Mouse (Mus musculus): ENCODE measurements at regions not wholly inside any gene's neighbourhood (a gene's known extent, or its start where the extent isn't known, plus 50 kb on each side); places are given as distances from the start of the nearest gene placed in this dataset.

DNA sequence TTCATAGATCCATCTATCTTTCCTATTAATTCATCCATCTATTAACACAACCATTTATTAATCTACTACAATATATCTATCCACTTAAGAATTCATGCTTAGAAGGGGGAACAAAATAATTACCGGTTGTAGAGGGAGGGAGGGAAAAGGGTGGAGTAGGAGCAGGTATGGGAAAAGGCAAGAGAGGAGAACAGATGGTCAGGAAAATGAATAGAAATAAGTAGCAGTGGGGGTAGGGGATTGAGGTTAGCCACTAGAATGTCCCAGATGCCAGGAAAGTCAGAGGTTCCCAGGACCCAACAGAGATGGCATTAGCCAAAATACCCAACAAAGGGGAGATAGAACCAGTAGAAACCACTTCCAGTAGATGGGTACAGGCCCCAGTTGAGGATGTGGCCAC lies 164.5 kb upstream of the Crbn start:
- Histone ChIP-seq H3K4me3 (no peak overlapping the region), H3K27me3 (replicated peaks) (no peaks in the 10 kb centered on the region), H3K9ac (no peak overlapping the region), H3K27ac (no peak overlapping the region), H3K4me2 (no peak overlapping the region), H3K9me3 (no peaks in the 10 kb centered on the region), H3K36me3 (replicated peaks) (no peaks in the 10 kb centered on the region), H3K4me1 (no peaks in the 10 kb centered on the region)
- no peak for ATAC-seq (replicated peaks)
- WGBS = 81% methylated on average over 1 of the region's 1 CpGs

DNA sequence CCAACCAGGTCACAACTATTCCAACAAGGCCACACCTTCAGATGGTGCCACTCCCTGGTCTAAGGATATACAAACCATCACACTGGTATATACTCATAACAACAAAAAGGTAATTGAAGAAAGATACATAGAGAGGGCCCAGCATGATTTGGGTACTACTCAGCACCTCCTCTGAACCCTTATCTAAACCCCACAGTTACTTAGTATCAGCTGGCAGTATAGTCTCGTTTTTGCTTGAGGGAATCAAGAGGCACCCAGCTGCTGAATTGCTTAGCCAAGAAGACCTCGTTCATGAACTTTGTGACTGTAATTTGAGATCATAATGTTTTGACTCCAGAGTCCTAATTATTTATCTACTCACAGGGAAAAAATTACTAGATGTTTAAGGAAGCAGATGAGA lies 175.6 kb upstream of the Crbn start:
- Histone ChIP-seq H3K9me3 (no peaks in the 10 kb centered on the region), H3K27ac (no peak overlapping the region), H3K9ac (no peak overlapping the region), H3K4me2 (no peak overlapping the region), H3K4me3 (no peak overlapping the region), H3K4me1 (peaks cover 3% of the 10 kb centered on the region; the same call in 1 of the 2 replicates), H3K27me3 (replicated peaks) (no peaks in the 10 kb centered on the region), H3K36me3 (replicated peaks) (no peaks in the 10 kb centered on the region)
- 68% methylated on average over 2 of the region's 2 CpGs for WGBS
- ATAC-seq (replicated peaks) = no peak

DNA sequence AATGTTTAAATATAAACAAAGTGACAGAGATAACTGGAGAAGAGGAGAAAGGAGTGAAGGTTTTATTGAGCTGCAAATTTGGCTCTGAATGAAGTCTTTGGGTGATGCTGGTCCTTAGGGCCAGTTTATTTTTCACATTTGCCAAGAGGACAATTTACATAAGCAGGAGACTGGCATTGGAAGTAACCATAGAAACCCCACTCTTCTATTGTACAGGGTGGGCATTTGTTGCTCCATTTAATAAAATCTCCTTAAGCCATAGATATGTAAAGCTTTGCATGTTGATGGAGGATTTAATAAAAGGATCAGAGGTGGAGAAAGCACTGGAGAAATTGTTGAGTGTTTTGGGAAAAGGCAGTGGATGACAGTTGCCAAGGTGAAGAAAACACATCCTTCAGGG lies 178.8 kb upstream of the Crbn start:
- Histone ChIP-seq H3K4me1 (peaks cover 3% of the 10 kb centered on the region; the same call in 1 of the 2 replicates), H3K27ac (no peak overlapping the region), H3K4me3 (no peak overlapping the region), H3K9ac (no peak overlapping the region), H3K9me3 (no peaks in the 10 kb centered on the region), H3K36me3 (replicated peaks) (no peaks in the 10 kb centered on the region), H3K4me2 (no peak overlapping the region), H3K27me3 (replicated peaks) (no peaks in the 10 kb centered on the region)
- peak; percentile 54; the same call in 1 of the 2 replicates for ATAC-seq (replicated peaks)

DNA sequence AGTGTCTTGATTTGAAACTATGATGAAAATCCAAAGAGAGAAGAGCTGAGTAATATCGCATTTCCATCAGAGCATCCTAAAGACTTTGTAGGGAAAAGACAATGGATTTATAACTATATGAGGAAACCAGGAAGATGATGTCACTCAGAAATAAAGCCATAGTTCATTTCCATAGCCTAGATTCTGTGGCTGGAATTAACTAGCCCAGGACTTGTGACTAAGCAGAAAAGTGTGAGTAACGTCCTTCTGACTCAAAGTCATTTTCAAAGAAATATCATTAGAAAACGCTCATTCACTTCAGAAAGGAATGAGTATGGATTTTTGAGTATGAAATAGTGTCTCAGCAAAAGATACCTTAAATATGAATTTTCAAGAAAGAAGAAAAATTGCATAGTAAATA lies 179.9 kb upstream of the Crbn start:
- Histone ChIP-seq H3K9me3 (no peaks in the 10 kb centered on the region), H3K9ac (no peak overlapping the region), H3K27ac (no peak overlapping the region), H3K4me1 (peaks cover 3% of the 10 kb centered on the region; the same call in 1 of the 2 replicates), H3K27me3 (replicated peaks) (no peaks in the 10 kb centered on the region), H3K4me3 (no peak overlapping the region), H3K36me3 (replicated peaks) (no peaks in the 10 kb centered on the region), H3K4me2 (no peak overlapping the region)
- ATAC-seq (replicated peaks) = no peak
- WGBS = 69% methylated on average over 3 of the region's 3 CpGs

DNA sequence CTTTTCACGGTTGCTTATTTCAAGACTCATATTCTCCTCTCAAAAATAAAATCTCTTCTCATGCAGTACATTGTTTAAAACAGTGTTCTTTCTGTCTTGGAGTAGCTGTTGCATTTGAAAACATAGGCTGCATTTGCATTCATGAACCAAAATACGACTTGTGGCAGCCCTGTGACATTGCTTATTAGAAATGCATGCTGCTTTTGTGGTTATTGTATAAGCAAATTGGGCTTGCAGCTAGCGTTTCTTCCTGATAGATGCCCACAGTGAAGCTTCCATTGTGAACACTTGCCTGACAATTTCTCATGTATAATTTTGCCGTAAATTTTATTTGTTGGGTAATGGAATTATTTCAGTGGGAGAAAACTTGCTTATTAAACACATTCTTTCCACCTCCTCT lies 180.3 kb upstream of the Crbn start:
- Histone ChIP-seq H3K4me2 (no peak overlapping the region), H3K9me3 (no peaks in the 10 kb centered on the region), H3K4me1 (peaks cover 3% of the 10 kb centered on the region; the same call in 1 of the 2 replicates), H3K36me3 (replicated peaks) (no peaks in the 10 kb centered on the region), H3K27ac (no peak overlapping the region), H3K9ac (no peak overlapping the region), H3K27me3 (replicated peaks) (no peaks in the 10 kb centered on the region), H3K4me3 (no peak overlapping the region)
- WGBS = 31% methylated on average over 4 of the region's 4 CpGs
- ATAC-seq (replicated peaks) = no peak

DNA sequence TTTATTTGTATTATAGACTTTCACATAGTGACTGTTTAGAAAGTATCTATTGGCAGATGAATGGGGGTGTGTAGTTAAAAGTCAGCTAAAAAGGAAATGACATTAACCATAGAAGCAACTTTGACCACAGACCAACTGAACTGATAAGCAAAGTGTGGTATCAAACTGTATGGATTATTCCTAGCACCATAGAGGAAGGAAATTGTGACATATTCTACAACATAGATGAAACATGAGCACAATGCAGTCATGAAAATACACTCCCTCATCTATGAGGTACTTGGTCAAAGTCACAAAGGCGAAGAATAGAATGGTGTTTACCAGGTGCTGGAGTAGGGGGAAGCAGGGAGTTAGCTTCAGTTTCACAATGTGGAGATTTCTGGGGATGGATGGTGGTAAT lies 181.4 kb upstream of the Crbn start:
- H3K4me1 ChIP-seq = peaks cover 3% of the 10 kb centered on the region; the same call in 1 of the 2 replicates
- H3K27me3 ChIP-seq (replicated peaks) = no peaks in the 10 kb centered on the region
- H3K4me2 ChIP-seq = no peak overlapping the region
- no peaks in the 10 kb centered on the region for H3K36me3 ChIP-seq (replicated peaks)
- no peak overlapping the region for H3K27ac ChIP-seq
- no peaks in the 10 kb centered on the region for H3K9me3 ChIP-seq
- no peak overlapping the region for H3K4me3 ChIP-seq
- H3K9ac ChIP-seq = no peak overlapping the region
- WGBS = 87% methylated on average over 1 of the region's 1 CpGs
- ATAC-seq (replicated peaks) = no peak

DNA sequence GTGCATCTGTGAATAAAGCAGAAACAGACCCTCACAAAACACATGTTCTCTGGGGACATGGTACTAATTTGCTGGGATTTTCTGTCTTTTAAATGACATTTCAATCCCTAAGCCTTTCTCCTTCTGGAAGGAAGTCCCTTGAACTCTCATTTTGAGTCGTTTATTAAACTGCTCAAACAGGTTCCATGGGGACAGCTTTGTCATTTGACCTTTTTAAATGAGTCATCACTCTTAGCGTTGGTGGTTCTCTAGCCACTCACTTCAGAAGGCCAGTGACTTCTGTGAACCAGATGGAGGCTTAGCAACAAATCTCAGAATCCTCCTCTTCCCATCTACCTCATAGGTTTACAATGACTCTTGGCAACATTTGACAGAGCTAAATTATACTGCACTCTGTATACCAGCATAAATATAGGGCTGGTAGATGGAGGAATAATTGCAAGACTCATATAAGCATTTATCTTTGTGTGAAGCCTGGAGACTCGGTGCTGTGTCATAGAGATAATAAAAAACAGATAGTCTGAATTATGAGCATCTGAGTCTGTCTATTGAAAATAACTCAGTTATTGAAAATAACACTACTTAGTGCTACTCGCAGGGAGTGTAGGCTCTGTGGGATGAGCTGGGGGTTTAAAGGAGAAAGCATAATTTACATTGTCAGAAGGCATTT lies 185.4 kb upstream of the Crbn start:
- WGBS = 68% methylated on average over 4 of the region's 4 CpGs
- Histone ChIP-seq H3K27ac (no peak overlapping the region), H3K4me1 (no peaks in the 10 kb centered on the region), H3K36me3 (replicated peaks) (no peaks in the 10 kb centered on the region), H3K9ac (no peak overlapping the region), H3K4me2 (no peak overlapping the region), H3K4me3 (no peak overlapping the region), H3K27me3 (replicated peaks) (no peaks in the 10 kb centered on the region), H3K9me3 (no peaks in the 10 kb centered on the region)
- ATAC-seq (replicated peaks) = no peak

DNA sequence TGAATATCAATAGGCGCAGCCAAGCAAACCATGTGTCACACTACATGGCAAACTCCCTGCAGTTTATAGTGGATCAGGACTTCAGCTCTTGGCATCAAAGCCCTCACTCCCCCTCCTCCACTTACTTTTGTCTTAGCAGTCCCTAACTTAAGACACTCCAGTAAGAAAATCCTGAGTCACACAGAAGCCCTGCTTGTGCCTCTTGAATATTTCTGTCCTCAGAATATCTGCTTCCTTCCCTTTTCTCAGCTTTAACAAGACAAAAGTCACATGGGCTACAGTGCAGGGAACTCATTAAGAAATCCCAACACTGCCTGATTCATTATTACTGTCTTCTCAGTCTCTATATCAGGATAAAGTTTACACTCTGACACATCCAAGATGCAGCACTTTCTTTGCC lies 191.7 kb upstream of the Crbn start:
- Histone ChIP-seq H3K9ac (no peak overlapping the region), H3K9me3 (no peaks in the 10 kb centered on the region), H3K27ac (no peak overlapping the region), H3K4me2 (no peak overlapping the region), H3K36me3 (replicated peaks) (no peaks in the 10 kb centered on the region), H3K27me3 (replicated peaks) (no peaks in the 10 kb centered on the region), H3K4me1 (no peaks in the 10 kb centered on the region), H3K4me3 (no peak overlapping the region)
- WGBS = 76% methylated on average over 1 of the region's 1 CpGs
- 0 out of 2 replicates have a peak, but pooled peaks have one; percentile 42 for ATAC-seq (replicated peaks)

DNA sequence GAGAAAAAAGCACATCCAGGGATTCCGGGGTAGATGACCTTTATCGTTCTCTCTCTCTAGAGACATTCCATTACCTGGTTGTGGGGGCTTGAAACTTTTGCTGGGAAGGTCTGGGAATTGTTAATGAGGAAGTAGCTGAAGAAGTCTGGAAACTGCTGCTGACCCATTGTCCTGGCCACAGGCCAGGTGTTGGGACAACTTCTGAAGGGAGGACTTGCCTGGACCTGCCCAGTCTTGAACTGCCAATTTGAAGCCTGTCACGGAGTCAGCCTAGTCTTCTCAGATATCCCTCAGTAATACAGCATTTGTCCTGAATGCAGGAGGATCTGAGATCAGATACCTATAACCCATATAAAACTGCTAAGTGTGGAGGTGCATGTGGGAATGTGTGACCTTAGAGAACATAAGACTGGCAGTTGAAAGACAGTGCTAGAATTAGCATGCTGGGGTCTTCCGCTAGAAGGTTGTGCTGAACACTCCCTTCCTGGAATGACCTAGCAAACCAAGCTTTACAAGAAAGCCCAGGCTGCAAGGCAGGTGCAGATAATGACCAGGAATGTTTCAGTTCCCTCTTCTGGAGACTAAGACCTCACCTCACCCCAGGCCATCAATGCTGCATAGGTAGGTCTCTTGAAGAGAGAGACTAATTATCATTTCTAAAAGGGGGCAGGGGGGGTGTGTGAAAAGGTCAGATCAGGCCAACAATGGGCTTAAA lies 204.7 kb upstream of the Crbn start:
- Histone ChIP-seq H3K36me3 (replicated peaks) (no peaks in the 10 kb centered on the region), H3K4me3 (no peak overlapping the region), H3K4me1 (no peaks in the 10 kb centered on the region), H3K27me3 (replicated peaks) (no peaks in the 10 kb centered on the region), H3K4me2 (no peak overlapping the region), H3K9me3 (no peaks in the 10 kb centered on the region), H3K9ac (no peak overlapping the region), H3K27ac (no peak overlapping the region)
- ATAC-seq (replicated peaks) = no peak
- 94% methylated on average over 4 of the region's 4 CpGs for WGBS

DNA sequence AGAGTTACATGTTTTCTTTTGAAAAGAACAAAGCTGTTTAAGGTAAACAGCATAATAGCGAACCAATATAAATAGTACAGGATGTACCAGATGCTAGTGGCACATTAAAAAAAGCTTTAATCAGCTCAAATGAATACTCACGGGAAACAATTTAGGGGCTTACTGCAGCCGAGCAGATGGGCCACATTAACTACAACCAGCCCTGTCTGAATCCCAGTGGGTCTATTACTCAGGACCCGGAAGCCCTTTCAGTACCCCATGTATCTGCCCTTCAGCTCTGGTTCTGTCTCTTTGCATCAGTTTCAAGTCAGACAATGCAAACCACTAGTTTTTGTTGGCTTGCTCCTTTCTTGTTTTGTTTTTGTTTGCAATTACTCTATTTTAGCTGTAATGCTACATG lies 210.9 kb upstream of the Crbn start:
- H3K9ac ChIP-seq = no peak overlapping the region
- H3K4me2 ChIP-seq = no peak overlapping the region
- no peaks in the 10 kb centered on the region for H3K36me3 ChIP-seq (replicated peaks)
- H3K4me3 ChIP-seq = no peak overlapping the region
- no peak overlapping the region for H3K27ac ChIP-seq
- 43% methylated on average over 4 of the region's 4 CpGs for WGBS
- peak; percentile 71; the same call in 1 of the 2 replicates for ATAC-seq (replicated peaks)
- H3K4me1 ChIP-seq = peaks cover 17% of the 10 kb centered on the region
- no peaks in the 10 kb centered on the region for H3K27me3 ChIP-seq (replicated peaks)
- no peaks in the 10 kb centered on the region for H3K9me3 ChIP-seq

DNA sequence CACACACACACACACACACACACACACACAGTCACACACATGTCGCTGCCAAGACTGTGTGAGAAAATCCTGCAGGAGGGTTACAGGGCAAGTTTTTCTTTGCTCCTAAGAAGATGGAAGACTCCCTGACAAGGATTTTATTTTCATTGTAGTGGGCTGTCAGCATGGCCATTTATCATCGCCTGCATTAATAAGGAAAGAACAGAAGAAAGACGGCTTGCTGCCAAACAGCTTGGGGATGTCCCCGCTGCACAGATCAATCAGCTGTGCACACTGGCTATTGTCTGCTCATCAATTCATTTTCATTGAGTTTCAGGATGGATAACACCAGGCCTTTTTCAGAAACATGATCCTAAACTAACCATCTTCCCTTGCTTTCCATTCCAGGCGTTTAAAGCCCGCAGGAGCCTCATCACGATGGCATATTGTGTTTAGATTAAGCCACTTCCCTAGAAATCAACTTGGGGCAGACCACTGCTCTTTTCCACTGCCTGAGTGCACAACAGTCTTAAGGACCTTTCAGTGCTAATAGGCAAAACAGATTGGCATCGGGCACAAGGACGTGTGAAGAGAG lies 213.1 kb upstream of the Crbn start:
- no peaks in the 10 kb centered on the region for H3K9me3 ChIP-seq
- H3K4me2 ChIP-seq = peak overlapping the region; percentile 34
- H3K4me1 ChIP-seq = peaks cover 17% of the 10 kb centered on the region
- peak overlapping the region; percentile 63 for H3K27ac ChIP-seq
- no peak overlapping the region; the same call in 1 of the 2 replicates for H3K9ac ChIP-seq
- H3K36me3 ChIP-seq (replicated peaks) = no peaks in the 10 kb centered on the region
- peak; percentile 86 for ATAC-seq (replicated peaks)
- WGBS = 7% methylated on average over 9 of the region's 9 CpGs
- H3K27me3 ChIP-seq (replicated peaks) = no peaks in the 10 kb centered on the region
- no peak overlapping the region for H3K4me3 ChIP-seq

DNA sequence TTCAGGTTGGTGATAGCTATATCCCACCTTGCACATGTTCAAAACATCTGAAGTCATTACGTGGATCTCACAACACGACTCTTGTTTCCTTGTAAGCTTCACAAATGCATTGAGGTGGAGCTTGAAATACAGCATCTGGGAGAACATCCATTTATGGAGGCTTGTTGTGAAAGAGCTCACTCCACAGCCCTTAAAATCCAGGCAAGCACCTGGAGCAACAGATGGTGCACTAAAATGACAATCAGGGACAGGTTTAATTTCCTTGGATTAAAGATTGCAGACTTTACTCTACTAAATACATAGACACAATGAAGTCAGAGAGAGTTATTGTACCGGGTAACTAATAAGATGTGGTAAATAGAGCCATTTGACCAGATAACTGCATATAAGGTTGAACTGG lies 219.2 kb upstream of the Crbn start:
- no peak overlapping the region for H3K4me2 ChIP-seq
- H3K4me3 ChIP-seq = no peak overlapping the region
- H3K36me3 ChIP-seq (replicated peaks) = no peaks in the 10 kb centered on the region
- no peak overlapping the region for H3K27ac ChIP-seq
- H3K9ac ChIP-seq = no peak overlapping the region
- no peaks in the 10 kb centered on the region for H3K27me3 ChIP-seq (replicated peaks)
- H3K4me1 ChIP-seq = no peaks in the 10 kb centered on the region
- WGBS = 87% methylated on average over 3 of the region's 3 CpGs
- H3K9me3 ChIP-seq = no peaks in the 10 kb centered on the region
- no peak for ATAC-seq (replicated peaks)

DNA sequence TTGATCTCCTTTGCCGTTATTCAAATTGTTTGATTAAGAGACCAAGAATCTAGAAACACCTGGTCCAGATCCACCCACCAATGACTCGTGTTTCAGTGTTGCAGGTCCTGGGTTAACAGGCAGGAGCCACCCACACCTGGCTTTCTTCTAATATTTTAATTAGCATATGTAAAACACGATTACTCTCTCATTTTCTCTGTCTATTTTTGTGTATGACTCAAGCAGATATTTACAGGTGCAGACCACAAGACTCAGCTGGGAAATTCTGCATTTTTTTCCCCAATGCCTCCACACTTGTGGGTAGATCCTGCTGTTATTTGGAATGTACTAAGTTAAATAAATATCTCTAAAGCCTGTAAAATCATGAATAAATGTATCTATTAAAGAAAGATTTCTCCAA lies 245.3 kb upstream of the Crbn start:
- H3K4me2 ChIP-seq = no peak overlapping the region
- H3K9ac ChIP-seq = no peak overlapping the region
- no peaks in the 10 kb centered on the region for H3K36me3 ChIP-seq (replicated peaks)
- 80% methylated on average over 3 of the region's 3 CpGs for WGBS
- H3K27me3 ChIP-seq (replicated peaks) = no peaks in the 10 kb centered on the region
- H3K4me3 ChIP-seq = no peak overlapping the region
- H3K4me1 ChIP-seq = no peaks in the 10 kb centered on the region
- no peak for ATAC-seq (replicated peaks)
- H3K9me3 ChIP-seq = no peaks in the 10 kb centered on the region
- H3K27ac ChIP-seq = no peak overlapping the region

Data from midbrain, embryonic 15.5 days (tissue).